Mouse (Mus musculus) c-Kit-positive CD71-positive TER-119-positive erythroid progenitor cells, embryonic 14.5 days (primary cell): ENCODE measurements at regions not wholly inside any gene's neighbourhood (a gene's known extent, or its start where the extent isn't known, plus 50 kb on each side); places are given as distances from the start of the nearest gene placed in this dataset.

Experiments
- DNase-seq: peaks from one replicate; pipeline ENCODE4 v3.0.0-alpha.2; 2013; ENCODE audit warnings: low spot score

DNA sequence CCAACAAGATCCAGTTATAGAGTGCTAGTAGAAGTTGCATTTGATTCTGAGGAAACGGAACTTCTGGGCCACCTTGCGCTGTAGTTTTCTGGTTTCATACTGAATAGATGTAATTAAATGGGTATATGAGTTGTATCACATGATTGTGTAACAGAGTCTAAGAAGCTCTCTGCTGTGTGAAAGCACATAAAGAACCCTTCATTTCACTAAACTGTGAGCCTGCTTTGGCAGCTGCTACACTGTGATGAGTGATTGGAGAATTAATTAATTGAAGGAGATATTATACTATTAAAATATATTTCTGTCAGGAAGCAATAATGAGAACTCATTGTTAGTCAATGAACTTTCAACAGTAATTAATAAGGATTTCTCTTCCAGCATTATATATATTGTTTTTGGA lies 369.8 kb upstream of the Fbxo33 start:
- no peak for DNase-seq

DNA sequence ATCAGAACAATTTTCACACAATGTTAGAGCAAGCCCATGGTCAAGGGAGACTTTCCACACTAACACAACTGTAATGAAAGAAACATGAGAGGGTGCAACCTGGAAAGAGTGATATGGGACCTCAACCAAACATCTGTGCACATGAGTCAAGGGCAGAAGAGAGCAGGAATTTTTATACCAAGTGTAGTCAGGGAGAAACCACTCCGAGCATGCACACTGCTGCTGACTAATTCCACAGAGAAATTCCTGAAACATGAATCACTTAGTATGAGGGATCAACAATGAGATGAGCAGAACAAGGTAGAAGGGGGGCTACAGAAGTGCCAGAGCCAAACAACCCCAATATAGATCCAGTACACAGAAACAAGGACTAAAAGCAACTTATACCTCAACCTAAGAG lies 363.1 kb upstream of the Fbxo33 start:
- no peak for DNase-seq

DNA sequence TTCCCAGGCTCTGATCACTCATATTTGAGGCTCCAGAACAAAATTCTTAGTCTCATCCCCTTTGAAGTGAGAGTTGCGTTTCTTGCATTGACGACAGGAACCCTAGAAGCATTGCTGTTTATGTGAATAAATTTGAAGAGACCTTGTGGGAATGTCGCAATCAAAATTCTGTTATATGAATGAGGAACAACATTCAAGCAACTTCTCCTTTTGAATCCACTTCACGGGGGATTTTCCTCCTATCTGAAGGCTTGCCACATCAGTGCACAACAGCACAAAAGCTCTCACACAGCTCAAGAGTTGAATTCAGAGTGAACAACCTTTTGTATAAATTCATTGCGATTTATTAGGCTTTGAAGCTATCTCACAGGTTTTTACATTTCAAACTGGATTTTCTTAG lies 360.2 kb upstream of the Fbxo33 start:
- DNase-seq, result no peak

DNA sequence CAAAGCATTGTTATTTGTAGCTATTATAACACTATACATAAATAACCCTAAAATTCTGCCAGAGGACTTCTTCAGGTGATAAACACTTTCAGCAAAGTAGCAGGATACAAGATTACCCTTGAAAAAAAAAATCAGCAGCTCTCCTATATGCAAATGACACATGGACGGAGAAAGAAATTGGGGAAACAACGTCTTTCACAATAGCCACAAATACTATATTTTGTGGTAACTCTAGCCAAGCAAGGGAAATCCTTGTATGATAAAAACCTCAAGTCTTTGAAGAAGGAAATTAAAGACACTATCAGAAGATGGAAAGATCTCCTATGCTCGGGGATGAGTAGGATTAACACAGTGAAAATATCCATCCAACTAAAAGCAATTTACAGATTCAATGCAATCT lies 344.4 kb upstream of the Fbxo33 start:
- no peak for DNase-seq

DNA sequence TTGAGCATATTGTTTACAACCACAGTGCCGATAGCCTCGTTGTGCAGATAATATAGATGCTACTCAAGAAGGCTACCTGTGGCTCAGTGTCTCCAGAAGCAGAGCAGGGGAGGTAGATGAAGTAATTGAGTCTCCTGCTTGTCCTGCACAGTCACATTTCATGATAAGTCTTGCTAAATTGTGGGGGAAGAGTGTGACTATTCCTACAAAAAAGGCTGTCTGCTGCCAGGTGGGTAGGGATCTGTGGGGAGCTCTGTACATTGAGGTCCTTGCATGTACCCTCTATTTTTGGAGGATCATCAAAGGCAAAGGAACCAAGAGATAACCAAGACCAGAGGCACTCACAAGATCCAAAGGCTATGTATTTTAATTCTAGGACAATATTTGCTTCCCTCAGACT lies 320.3 kb upstream of the Fbxo33 start:
- DNase-seq, result no peak

DNA sequence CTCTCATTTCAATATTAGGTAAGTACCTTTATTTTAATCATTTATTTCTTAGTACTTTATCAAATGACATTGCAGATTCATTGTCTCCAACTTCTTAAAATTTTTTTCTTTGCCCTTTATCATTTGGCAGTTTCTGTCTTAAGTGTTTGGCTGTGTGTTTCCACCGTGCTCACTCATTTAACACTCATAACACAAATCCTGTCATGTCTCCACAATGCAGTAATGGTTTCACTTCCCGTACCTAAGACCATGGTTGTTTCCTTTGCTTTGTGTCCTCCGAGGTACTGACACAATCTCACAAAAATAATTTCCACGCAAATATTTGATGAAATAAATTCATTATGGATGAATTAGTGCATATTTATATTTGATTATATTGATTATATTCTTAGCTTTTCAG lies 311.0 kb upstream of the Fbxo33 start:
- DNase-seq, result no peak

DNA sequence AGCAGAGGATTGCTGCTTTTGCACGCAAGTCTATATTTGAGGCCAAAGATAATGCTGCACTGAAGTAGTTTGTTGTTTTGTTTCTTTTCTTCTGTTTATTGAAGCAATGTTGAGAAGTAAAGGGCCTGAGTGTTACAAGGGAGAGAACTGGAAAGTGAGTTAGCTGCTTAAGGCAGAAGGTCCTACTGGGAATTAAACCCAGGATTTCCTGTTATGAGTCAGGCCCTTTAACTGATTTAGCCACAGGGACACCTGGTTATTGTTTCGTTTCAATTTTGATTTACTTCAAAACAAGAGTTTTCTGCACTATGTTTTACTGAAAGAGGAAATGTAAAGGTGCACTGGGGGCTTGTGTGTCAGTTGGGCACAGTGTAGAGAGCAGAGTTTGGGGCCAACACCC lies 303.8 kb upstream of the Fbxo33 start:
- DNase-seq, result no peak

DNA sequence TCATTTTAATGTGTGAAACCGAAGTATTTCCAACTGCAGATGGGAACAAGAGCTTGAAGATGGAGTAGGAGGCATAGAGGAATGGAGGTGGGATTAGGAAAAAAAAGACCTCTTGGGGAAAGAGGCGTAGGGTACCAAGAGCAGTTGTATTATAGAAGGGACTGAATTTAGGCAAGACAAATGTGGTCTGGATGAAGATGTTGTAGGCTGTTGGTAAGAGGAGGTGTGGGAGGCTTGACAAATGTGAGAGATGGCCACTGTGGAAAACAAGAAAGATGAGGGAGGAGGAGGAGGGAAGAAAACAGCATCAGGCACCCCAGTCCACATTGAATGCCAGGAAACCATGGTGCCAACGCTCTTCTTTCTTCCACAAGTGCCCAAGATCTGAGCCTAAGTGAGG lies 302.4 kb upstream of the Fbxo33 start:
- DNase-seq, result no peak

DNA sequence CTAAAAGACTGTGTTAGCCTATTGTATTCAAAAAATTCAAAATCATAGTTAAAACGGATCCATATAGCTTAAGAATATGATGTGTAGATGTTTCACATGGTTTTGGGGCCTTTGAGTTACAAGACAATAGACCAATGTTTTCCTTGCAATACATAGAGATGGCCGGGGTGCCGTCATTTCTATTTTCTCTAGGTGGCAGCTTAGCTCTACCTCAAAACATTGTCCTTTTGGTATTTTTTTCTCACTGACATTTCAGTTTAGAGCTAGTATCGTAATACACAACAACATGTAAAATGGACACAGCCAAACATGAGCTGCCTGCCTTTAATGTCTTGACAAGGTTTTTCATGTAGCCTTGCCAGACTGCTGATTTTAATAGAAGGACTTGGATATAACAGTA lies 290.3 kb upstream of the Fbxo33 start:
- DNase-seq, result no peak

DNA sequence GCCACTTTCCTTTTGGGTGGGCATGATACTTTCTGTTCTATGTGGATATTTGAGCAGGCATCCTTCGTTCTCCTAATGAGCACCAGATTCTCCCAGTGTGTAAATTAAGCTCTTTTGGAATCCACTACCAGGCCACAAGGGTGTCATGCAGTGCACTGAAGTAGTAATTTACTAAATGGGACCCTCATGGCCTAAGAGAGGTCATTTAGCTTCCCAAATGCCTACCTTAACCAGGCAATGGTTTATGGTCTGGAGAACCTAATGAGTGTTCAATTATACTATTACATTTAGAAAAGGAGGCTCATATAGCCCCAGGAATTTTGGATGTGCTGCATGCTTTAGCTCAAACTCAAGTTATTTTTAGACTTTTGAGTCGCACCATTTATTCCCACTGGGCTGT lies 289.6 kb upstream of the Fbxo33 start:
- DNase-seq, result no peak

DNA sequence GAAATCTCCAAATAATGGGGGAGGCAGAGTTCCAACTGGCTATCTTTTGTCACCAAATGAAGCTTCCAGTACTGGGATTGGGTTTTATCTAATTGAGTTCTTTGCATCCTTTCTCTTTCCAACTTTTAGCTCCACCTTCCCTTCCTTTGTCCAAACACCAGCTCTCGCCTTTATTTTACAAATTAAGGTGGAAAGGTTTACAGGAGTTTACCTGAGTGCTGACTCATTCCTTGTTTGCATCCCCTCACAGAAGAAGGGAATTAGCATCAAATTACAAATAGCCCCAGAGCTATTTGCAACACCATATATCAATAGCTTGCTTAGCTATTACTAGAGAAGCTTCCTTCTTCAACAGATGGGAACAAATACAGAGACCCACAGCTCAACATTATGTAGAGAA lies 287.9 kb upstream of the Fbxo33 start:
- DNase-seq, result no peak

DNA sequence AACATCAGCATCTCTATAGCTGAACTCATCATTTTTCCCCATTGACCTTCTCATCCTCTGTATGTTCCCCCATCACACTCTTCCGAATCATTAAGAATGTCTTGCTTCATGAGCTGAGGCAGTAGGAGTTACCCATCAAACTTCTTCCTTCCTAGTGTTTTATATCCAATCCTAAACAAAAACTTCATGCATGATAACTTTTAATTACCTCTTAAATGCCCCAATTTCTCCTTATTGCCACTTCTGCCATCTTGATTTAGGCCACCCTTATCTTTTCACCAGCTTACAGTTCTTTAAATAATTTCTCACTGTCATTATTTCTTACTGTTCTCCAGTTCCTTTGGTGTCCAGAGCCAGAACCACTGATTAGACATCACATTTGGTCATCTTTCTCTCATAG lies 277.9 kb upstream of the Fbxo33 start:
- DNase-seq, result no peak

DNA sequence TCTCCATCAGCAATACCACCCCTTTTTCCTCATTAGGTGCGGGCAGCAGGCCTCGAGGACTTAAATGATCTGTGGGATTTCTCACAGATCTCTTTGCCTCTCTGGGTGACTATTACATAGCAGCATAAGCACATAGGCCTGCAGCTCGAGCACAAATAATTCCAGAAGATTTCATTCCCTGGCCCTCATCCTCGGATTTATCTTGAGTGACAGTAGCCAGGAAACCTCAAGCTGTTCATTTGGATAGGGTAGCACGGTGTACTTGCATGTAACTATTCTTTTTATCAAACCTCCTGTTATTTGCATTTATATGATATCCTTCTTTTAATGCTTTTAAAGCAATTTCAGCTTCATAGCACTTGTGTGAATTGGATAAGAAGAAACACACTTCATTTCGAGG lies 268.5 kb upstream of the Fbxo33 start:
- no peak for DNase-seq

DNA sequence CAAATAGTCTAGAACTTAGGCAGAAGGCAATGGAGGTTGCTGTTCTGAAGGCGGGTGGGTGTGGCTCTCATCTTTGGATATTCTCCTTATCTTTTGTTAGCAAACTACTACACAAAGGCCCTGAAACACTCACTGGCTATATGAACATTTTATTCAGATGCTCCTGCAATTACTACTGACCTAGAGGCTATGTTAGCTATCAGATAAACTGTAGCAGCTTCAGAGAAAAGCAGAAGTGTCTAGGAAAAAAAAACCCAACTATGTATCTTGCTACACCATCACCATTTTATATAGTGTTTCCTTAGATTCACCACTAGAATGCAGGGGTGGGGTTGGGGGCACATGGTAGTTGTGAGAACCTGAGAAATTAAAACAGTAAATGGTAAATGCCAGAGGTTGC lies 268.0 kb upstream of the Fbxo33 start:
- no peak for DNase-seq

DNA sequence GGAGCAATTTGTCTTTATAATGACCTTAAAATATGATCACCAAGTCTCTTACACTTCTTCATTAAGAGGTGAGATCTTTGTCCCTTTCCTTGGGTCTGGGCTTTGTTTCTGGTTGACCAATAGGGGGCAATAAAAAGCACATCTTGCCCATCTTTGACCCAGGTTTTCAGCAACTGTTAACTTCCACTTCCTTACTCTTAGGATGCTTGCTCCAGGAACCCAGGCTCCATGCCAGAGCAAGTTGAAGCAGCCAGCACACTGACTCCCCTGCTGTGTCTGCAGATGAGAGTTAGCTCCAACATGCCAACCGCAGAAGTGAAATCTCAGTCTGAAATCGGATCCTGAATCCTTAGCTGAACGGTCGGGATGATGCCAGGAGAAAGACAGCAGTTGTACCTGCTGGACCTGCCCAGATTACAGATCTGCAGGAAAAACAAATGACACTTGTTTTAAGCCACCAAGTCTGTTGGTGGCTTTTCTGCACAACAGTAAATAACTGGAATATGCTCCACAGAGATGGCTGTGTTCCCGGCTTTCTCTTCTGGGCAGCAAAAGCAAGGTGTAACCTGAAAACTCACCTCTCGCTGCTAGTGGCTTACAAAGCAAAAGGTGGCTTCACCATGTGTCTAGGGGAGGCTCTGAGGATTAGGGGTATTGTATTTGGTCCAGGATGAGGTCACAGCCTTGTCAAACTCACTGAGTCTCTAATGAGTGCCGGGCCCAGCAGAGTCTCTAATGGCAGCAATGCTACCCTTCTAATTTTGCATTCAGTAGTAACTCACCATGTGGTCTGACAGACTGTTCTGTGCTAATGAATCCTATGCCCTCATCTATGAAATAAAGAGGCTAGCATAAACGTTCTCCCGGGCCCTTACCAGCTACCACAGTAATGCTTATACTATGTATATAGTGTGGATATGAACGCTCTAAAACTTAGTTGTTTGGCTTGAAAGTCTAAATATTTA lies 241.8 kb upstream of the Fbxo33 start:
- DNase-seq, result no peak

DNA sequence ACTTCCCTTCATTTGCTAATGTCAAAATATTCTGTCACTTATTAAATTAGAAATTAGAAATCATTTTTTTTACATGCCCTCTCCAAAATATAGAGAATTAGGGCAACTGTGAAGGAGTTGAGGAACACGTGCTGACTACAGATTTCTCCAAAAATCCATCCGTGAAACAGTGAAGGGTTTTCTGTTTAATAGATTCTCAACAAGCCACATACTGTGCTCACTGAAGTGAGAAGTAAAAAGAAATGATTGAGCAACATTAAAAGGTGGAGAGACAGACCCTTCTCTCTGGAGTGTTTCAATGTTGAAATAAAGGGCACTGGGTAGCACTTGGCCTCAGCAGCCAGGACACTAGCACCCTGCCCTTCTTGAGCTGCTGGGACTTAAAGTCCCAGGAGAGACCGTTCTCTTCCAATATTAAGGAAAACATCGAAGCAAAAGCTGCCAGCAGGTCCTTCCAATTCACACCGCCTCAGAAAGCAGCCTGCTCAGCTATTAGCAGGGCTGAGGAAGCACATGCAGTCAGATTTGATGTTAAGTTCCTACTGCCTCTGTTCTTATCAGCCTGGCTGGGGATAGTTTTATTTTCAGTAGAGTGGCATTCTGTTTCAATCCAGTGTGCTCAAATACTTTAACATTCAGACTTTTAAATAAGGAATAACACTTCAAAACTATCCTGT lies 236.8 kb upstream of the Fbxo33 start:
- no peak for DNase-seq

DNA sequence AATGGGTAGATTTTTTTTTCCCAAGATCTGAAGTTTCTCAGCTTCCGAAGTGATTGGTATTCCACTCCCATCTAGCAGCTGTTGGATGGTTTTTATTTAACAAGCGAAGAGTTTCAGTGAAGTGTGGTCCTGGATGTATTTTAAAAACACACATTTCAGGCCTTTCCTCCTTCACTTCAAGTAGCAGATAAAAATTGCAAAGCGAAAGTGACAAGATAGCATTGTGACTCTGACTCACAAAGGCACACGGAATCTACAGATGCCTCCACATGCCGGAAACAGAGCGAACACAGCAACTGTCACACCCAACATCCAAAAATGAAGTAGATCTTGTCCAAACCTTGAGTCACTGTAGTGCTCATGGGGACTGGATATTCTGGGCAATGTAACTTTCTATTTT lies 195.5 kb upstream of the Fbxo33 start:
- no peak for DNase-seq

DNA sequence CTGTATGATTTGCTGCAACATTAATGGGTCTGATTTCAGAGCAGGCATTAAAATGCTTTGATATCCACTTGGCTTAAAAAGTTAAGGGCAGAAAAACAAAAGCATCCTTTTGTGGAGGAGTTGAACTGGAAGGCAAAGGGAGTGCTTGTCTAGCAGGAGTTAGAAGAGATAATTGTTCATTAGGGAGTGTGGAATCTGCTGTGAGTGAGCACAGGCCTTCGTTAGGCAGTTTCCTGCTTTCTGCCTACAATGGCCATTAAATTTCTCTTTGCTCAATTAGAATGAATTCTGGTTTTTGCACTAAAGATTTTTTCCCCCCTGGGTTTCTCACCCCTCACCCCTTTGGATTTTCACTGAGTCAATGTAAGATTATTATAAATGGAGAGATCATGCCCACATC lies 192.0 kb upstream of the Fbxo33 start:
- DNase-seq, result no peak

DNA sequence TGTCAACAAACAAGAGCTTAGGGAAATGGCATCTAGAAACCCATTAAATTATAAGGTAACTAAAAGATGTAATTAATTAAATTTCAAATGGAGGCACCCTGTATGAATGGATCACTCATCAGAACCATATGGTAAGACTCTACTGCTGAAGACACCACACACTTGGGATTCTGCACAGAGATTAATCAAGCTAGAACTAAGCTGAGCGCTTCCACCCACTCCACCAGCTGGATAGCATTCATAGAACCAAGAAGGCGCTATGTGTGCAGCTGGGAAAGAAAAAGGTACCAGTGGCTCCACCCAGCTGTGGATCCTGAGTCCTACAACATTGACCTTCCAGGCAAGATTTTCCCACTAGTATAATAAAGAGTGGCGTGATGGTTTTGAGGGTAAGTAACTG lies 171.6 kb upstream of the Fbxo33 start:
- no peak for DNase-seq

DNA sequence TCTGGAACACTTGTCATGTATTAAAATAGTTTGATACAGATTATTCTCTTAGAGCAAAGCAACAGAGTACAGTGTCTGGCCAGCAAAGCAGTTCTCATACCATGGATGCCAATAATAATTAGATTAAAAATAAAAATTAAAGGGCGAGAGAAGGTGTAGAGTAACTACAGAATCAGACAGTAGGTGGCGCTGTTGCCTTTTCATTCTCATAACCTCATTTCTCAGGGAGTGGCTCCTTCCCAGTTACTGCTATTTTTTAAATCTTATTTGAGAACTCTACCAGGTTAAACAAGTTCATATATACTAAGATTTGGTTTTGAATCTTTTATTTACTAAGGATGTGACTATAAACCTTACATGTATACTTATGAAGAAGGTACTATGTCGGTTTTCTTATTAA lies 163.3 kb upstream of the Fbxo33 start:
- DNase-seq, result peak; percentile 29

DNA sequence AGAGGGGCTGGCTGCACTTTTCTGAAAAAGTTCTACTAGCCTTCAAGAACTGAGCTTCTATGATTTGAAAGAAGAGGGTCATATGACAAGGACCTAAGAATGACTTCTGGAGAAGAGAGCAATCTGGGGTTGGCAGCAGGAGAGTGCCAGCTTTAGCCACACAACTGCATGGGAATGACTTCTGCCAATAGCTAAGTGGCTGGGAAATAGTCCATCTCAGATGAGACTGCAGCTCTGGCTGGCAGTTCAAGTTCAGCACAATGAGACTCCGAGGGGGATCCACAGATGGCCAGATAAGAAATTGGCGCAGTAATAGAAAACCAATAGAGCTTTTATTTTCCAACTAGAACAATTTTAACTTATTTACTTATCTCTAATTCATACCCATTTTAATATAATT lies 122.1 kb upstream of the Fbxo33 start:
- DNase-seq, result no peak

DNA sequence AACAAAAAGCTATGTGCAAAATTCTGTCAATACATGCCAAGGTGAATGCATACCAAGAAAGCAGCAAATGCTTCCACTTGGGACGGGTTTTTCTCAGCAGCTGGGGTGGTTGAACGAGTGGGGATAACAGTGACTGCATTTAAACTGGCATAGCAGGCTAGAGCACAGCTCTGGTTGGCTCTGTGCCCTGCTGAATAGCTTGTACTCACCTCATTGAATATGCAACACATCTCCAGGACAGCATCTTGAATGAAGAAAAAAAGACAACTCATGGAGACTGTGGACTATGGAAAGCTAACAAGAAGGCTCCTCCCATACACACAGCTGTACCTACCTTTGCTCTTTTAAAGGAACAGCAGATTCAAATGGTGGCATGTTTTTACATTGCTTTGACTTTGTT lies 111.2 kb upstream of the Fbxo33 start:
- DNase-seq, result no peak

DNA sequence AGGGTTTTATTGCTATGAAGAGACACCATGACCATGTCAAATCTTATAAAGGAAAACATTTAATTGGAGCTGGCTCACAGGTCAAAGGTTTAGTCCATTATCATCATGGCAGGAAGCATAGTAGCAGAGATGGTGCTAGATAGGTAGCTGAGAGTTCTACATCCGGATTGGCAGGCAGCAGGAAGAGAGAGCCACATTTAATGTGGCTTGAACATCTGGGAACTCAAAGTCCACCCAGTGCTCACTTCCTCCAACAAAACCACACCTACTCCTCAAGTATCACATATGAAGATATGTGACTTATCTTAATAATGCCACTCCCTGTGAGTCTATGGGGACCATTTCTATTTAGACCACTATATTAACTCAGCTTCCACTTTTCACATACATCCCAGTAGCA lies 93.2 kb upstream of the Fbxo33 start:
- no peak for DNase-seq

DNA sequence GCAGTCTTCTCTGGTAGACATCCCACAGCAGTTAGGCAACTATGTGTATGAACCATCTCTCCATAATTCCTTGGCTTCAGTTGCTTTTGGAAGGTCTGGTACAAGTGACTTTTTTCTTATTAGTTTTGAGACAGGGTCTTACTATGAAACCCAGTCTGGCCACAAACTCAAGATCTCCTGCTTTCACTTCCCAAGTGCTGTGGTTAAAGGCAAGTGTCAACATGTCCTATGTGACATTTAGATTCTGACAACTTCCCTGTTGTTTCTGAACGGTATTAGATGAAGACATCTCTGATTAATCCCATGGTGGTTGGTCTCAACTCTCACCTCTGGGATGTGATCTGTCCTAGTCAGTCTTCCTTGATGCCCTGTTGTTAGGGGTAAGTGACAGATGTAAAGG lies 88.4 kb upstream of the Fbxo33 start:
- DNase-seq, result no peak
